Mouse (Mus musculus): ENCODE results near the gene Diexf.

GRCm38 (mm10) chr1:193156316-193157110 is 26.4 kb upstream of the Diexf start:
- TF ChIP-seq POLR2A (IDR thresholded peaks at IDR 0.05; ENCODE audit: insufficient read depth, low read depth, low read length) (no peak), CTCF (IDR thresholded peaks at IDR 0.05) (no peak), EP300 (IDR thresholded peaks at IDR 0.05; ENCODE audit: insufficient read depth, low read depth, low read length) (no peak)

Data from heart, adult 2 months (tissue).